Comparison of ENCODE assay signal across 22 mouse cellular contexts in genomic region chr6:43212873-43213272, GRCm38 (mm10). TPM values are rescaled to one million over a fixed set of nuclear protein-coding genes. Genes with fewer than 3 reads are reported as not detected.
"Had no signal": no experiment of that assay in that cellular context is flagged by ENCODE, and none has a peak within 500 bp of the region (broad histone marks: within the 10 kb centered on the region; RNA-seq: fewer than 3 reads in every experiment).

Gene Olfr434 (plus strand): TSS chr6:43213021.

RNA-seq across cellular contexts. Expression of gene Olfr434, which starts in this region (rescaled TPM):
- total RNA-seq: layer of hippocampus, adult 18-20 months; layer of hippocampus, postnatal 25 days; left cerebral cortex, postnatal 10 days; liver, adult 2 months; megakaryocyte progenitor cell, adult 5-6 weeks; megakaryocyte-erythroid progenitor cell, adult 5-6 weeks; midbrain, postnatal 0 days had no signal
- polyA plus RNA-seq: intestine, embryonic 15.5 days; kidney, embryonic 15.5 days; limb, embryonic 11.5 days; limb, embryonic 14.5 days; liver, adult 2 months; liver, embryonic 13.5 days; liver, embryonic 16.5 days; lung, adult 2 months; lung, embryonic 16.5 days; midbrain, embryonic 11.5 days; midbrain, embryonic 14.5 days; midbrain, postnatal 0 days; neural tube, embryonic 11.5 days; neural tube, embryonic 14.5 days; stomach, embryonic 14.5 days; stomach, postnatal 0 days; thymus, postnatal 0 days had no signal
